Mouse (Mus musculus): ENCODE measurements around the gene Ankrd36.
A peak's percentile ranks its signal among the peaks of the same experiment; 100 is the strongest.

DNA sequence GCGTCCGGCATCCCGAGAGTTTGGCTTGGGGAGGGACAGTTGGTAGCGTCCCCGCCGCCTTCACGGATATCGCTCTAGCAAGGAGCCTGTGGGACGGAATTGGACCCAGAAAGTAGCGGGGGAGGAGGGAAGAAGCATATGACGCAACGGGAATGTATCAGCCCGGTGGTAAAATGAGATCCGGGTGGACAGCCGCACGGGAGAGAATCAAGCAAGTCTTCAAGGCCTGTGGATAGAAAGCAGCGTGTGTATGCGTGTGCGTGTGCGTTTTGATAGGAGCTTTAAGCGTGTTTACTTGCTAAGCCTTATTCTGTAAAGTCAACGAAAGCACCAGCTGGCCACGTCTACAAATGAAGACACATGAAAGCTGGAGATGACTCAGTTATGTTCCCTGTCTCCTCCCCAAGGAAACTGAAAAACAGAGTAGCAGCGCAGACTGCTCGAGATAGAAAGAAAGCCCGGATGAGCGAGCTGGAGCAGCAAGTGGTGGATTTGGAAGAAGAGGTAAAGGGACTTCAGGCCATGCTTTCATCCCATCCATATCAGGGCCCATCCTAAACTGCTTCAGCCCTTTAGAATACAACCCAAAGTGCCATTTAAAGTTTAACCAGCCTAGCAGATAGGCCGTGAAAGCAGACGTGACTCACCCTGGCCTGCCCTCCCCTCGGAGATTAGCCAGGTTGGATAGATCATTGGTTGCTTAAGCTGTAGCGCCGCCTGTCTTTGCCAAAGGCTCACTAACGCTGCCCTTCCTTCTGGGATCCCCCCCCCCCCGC, 47.8 kb upstream of the Ankrd36 start:
- TF ChIP-seq CTCF (IDR thresholded peaks at IDR 0.05) = peak; percentile 76
- peak; percentile 53 for TF ChIP-seq POLR2A (IDR thresholded peaks at IDR 0.05; ENCODE audit: insufficient read depth, low read depth, low read length)

Data from heart, adult 2 months (tissue).